Mouse (Mus musculus): ENCODE results near the gene Slc9a2. TPM values are rescaled to one million over a fixed set of nuclear protein-coding genes. Genes with fewer than 3 reads are reported as not detected.

The Slc9a2 gene
- polyA plus RNA-seq, 1 experiment from 2014 or later: 0.07 TPM

- WGBS (ENCODE audit: insufficient replicate concordance): 70% methylated on average over 11 of the region's 11 CpGs
- Histone ChIP-seq H3K4me1 (replicated peaks) (peaks cover 15% of the 10 kb centered on the region), H3K9me3 (replicated peaks) (no peaks in the 10 kb centered on the region), H3K4me2 (no peak overlapping the region), H3K36me3 (replicated peaks) (no peaks in the 10 kb centered on the region), H3K27ac (replicated peaks) (no peak overlapping the region), H3K9ac (no peak overlapping the region), H3K4me3 (replicated peaks) (no peak overlapping the region), H3K27me3 (no peaks in the 10 kb centered on the region)
- ATAC-seq (ENCODE audit: insufficient read depth): no peak
Observed at GRCm38 (mm10) chr1:40785876-40786445, 105.6 kb downstream of the Slc9a2 start.

GRCm38 (mm10) chr1:40788956-40789355, 108.6 kb downstream of the Slc9a2 start:
- no peak for ATAC-seq (ENCODE audit: insufficient read depth)
- H3K4me3 ChIP-seq (replicated peaks): no peak overlapping the region
- H3K27me3 ChIP-seq: no peaks in the 10 kb centered on the region
- no peak overlapping the region for H3K4me2 ChIP-seq
- H3K36me3 ChIP-seq (replicated peaks): no peaks in the 10 kb centered on the region
- no peak overlapping the region for H3K27ac ChIP-seq (replicated peaks)
- 74% methylated on average over 6 of the region's 6 CpGs for WGBS (ENCODE audit: insufficient replicate concordance)
- H3K4me1 ChIP-seq (replicated peaks): peaks cover 17% of the 10 kb centered on the region
- no peaks in the 10 kb centered on the region for H3K9me3 ChIP-seq (replicated peaks)
- no peak overlapping the region for H3K9ac ChIP-seq

- Histone ChIP-seq H3K27me3 (no peaks in the 10 kb centered on the region), H3K4me1 (replicated peaks) (peaks cover 17% of the 10 kb centered on the region), H3K36me3 (replicated peaks) (no peaks in the 10 kb centered on the region), H3K27ac (replicated peaks) (no peak overlapping the region), H3K4me3 (replicated peaks) (peak overlapping the region; percentile 68), H3K9me3 (replicated peaks) (no peaks in the 10 kb centered on the region), H3K9ac (peak overlapping the region; percentile 67), H3K4me2 (peak overlapping the region; percentile 79)
- WGBS (ENCODE audit: insufficient replicate concordance): 37% methylated on average over 5 of the region's 5 CpGs
- ATAC-seq (ENCODE audit: insufficient read depth): no peak
Observed at GRCm38 (mm10) chr1:40789666-40790233, 109.4 kb downstream of the Slc9a2 start.

- Histone ChIP-seq H3K27me3 (no peaks in the 10 kb centered on the region), H3K27ac (replicated peaks) (peak within 1 kb of the TSS; percentile 12; the same call in 1 of the 2 replicates), H3K4me2 (peak within 1 kb of the TSS; percentile 79), H3K9ac (peak within 1 kb of the TSS; percentile 67), H3K36me3 (replicated peaks) (no peaks in the 10 kb centered on the region), H3K4me1 (replicated peaks) (peaks cover 17% of the 10 kb centered on the region), H3K4me3 (replicated peaks) (peak within 1 kb of the TSS; percentile 68), H3K9me3 (replicated peaks) (no peaks in the 10 kb centered on the region)
- WGBS (ENCODE audit: insufficient replicate concordance): 3% methylated on average over 38 of the region's 38 CpGs
- ATAC-seq (ENCODE audit: insufficient read depth): peak; percentile 87
Observed at GRCm38 (mm10) chr1:40790324-40791141, 110.2 kb downstream of the Slc9a2 start, which contains the start of gene Mfsd9. Mfsd9 (minus strand) TSS chr1:40790687.

GRCm38 (mm10) chr1:40795508-40795907, 115.1 kb downstream of the Slc9a2 start:
- H3K9me3 ChIP-seq (replicated peaks): no peaks in the 10 kb centered on the region
- no peaks in the 10 kb centered on the region for H3K36me3 ChIP-seq (replicated peaks)
- WGBS (ENCODE audit: insufficient replicate concordance): 78% methylated on average over 1 of the region's 1 CpGs
- H3K4me3 ChIP-seq (replicated peaks): no peak overlapping the region
- peaks cover 5% of the 10 kb centered on the region for H3K4me1 ChIP-seq (replicated peaks)
- H3K27me3 ChIP-seq: no peaks in the 10 kb centered on the region
- H3K27ac ChIP-seq (replicated peaks): no peak overlapping the region
- ATAC-seq (ENCODE audit: insufficient read depth): no peak
- H3K9ac ChIP-seq: no peak overlapping the region
- H3K4me2 ChIP-seq: no peak overlapping the region

- no peak for ATAC-seq (ENCODE audit: insufficient read depth)
- Histone ChIP-seq H3K36me3 (replicated peaks) (no peaks in the 10 kb centered on the region), H3K27ac (replicated peaks) (no peak overlapping the region), H3K9ac (no peak overlapping the region), H3K4me2 (no peak overlapping the region), H3K9me3 (replicated peaks) (no peaks in the 10 kb centered on the region), H3K27me3 (no peaks in the 10 kb centered on the region), H3K4me3 (replicated peaks) (no peak overlapping the region), H3K4me1 (replicated peaks) (no peaks in the 10 kb centered on the region)
- 11% methylated on average over 5 of the region's 5 CpGs for WGBS (ENCODE audit: insufficient replicate concordance)
Observed at GRCm38 (mm10) chr1:40797348-40797747, 117.0 kb downstream of the Slc9a2 start.

- Histone ChIP-seq H3K9ac (no peak overlapping the region), H3K4me1 (replicated peaks) (no peaks in the 10 kb centered on the region), H3K27ac (replicated peaks) (no peak overlapping the region), H3K36me3 (replicated peaks) (no peaks in the 10 kb centered on the region), H3K4me2 (no peak overlapping the region), H3K9me3 (replicated peaks) (no peaks in the 10 kb centered on the region), H3K4me3 (replicated peaks) (no peak overlapping the region), H3K27me3 (no peaks in the 10 kb centered on the region)
- ATAC-seq (ENCODE audit: insufficient read depth): no peak
- 62% methylated on average over 8 of the region's 8 CpGs for WGBS (ENCODE audit: insufficient replicate concordance)
Observed at GRCm38 (mm10) chr1:40799121-40799520, 118.7 kb downstream of the Slc9a2 start.

GRCm38 (mm10) chr1:40800908-40801307, 120.5 kb downstream of the Slc9a2 start:
- Histone ChIP-seq H3K4me3 (replicated peaks) (no peak overlapping the region), H3K9me3 (replicated peaks) (no peaks in the 10 kb centered on the region), H3K27ac (replicated peaks) (no peak overlapping the region), H3K9ac (no peak overlapping the region), H3K36me3 (replicated peaks) (no peaks in the 10 kb centered on the region), H3K4me1 (replicated peaks) (no peaks in the 10 kb centered on the region), H3K27me3 (no peaks in the 10 kb centered on the region), H3K4me2 (no peak overlapping the region)
- WGBS (ENCODE audit: insufficient replicate concordance): 25% methylated on average over 5 of the region's 5 CpGs
- no peak for ATAC-seq (ENCODE audit: insufficient read depth)

GRCm38 (mm10) chr1:40802759-40803158, 122.4 kb downstream of the Slc9a2 start:
- WGBS (ENCODE audit: insufficient replicate concordance): 17% methylated on average over 3 of the region's 3 CpGs
- Histone ChIP-seq H3K27me3 (no peaks in the 10 kb centered on the region), H3K9ac (no peak overlapping the region), H3K4me1 (replicated peaks) (no peaks in the 10 kb centered on the region), H3K36me3 (replicated peaks) (no peaks in the 10 kb centered on the region), H3K4me2 (no peak overlapping the region), H3K27ac (replicated peaks) (no peak overlapping the region), H3K4me3 (replicated peaks) (no peak overlapping the region), H3K9me3 (replicated peaks) (no peaks in the 10 kb centered on the region)
- ATAC-seq (ENCODE audit: insufficient read depth): no peak

GRCm38 (mm10) chr1:40804118-40804517, 123.7 kb downstream of the Slc9a2 start:
- Histone ChIP-seq H3K9me3 (replicated peaks) (no peaks in the 10 kb centered on the region), H3K27ac (replicated peaks) (no peak overlapping the region), H3K4me1 (replicated peaks) (no peaks in the 10 kb centered on the region), H3K36me3 (replicated peaks) (no peaks in the 10 kb centered on the region), H3K9ac (no peak overlapping the region), H3K4me3 (replicated peaks) (no peak overlapping the region), H3K4me2 (no peak overlapping the region), H3K27me3 (no peaks in the 10 kb centered on the region)
- no peak for ATAC-seq (ENCODE audit: insufficient read depth)
- 77% methylated on average over 12 of the region's 12 CpGs for WGBS (ENCODE audit: insufficient replicate concordance)

- 60% methylated on average over 9 of the region's 9 CpGs for WGBS (ENCODE audit: insufficient replicate concordance)
Observed at GRCm38 (mm10) chr1:40805351-40805750, 125.0 kb downstream of the Slc9a2 start, which contains the start of gene Tmem182. Tmem182 (plus strand) TSS chr1:40805601.

More at GRCm38 (mm10) chr1:40805351-40805750, 125.0 kb downstream of the Slc9a2 start, which contains the start of gene Tmem182:
- Histone ChIP-seq H3K4me3 (replicated peaks) (no peak within 1 kb of the TSS), H3K9ac (no peak within 1 kb of the TSS), H3K4me2 (no peak within 1 kb of the TSS), H3K36me3 (replicated peaks) (no peaks in the 10 kb centered on the region), H3K27ac (replicated peaks) (no peak within 1 kb of the TSS), H3K9me3 (replicated peaks) (no peaks in the 10 kb centered on the region), H3K4me1 (replicated peaks) (no peaks in the 10 kb centered on the region), H3K27me3 (no peaks in the 10 kb centered on the region)
- ATAC-seq (ENCODE audit: insufficient read depth): no peak
